Mouse (Mus musculus) myocyte (in vitro differentiated cells): ENCODE measurements around the gene Susd6. TPM values are rescaled to one million over a fixed set of nuclear protein-coding genes. Genes with fewer than 3 reads are reported as not detected.

Experiments used
- H3K27me3 ChIP-seq: one replicate; pipeline ENCODE4 v1.6.1; 2011; ENCODE audit not compliant: control insufficient read depth, insufficient read depth, insufficient read length
- H3K36me3 ChIP-seq: one replicate; pipeline ENCODE4 v1.6.1; 2011; ENCODE audit not compliant: control insufficient read depth, insufficient read depth
- H3K4me2 ChIP-seq: one replicate; pipeline ENCODE4 v1.6.1; 2011; ENCODE audit warnings: low read depth, control low read depth
- H3K4me3 ChIP-seq: one replicate; pipeline ENCODE4 v1.5.1; 2011; ENCODE audit warnings: mild to moderate bottlenecking, control low read depth, moderate library complexity
- H3K79me2 ChIP-seq: one replicate; pipeline ENCODE4 v1.6.1; 2011; ENCODE audit not compliant: control insufficient read depth, insufficient read depth
- H3ac ChIP-seq: one replicate; pipeline ENCODE4 v1.6.1; 2011; ENCODE audit not compliant: control insufficient read depth, insufficient read length
- CEBPB ChIP-seq: IDR thresholded peaks from 2 replicates; pipeline ENCODE4 v1.6.1; 2011; ENCODE audit warnings: mild to moderate bottlenecking, moderate library complexity; ENCODE audit not compliant: poor library complexity, insufficient read depth, severe bottlenecking
- E2F4 ChIP-seq: IDR thresholded peaks from one replicate; pipeline ENCODE4 v1.6.1; 2011; ENCODE audit warnings: mild to moderate bottlenecking, control low read depth, moderate library complexity; ENCODE audit not compliant: insufficient read depth
- MAX ChIP-seq: IDR thresholded peaks from one replicate; pipeline ENCODE4 v1.6.1; 2011; ENCODE audit warnings: low read depth, mild to moderate bottlenecking, control low read depth
- MYOD1 ChIP-seq, 3 experiments: IDR thresholded peaks; one replicate each; pipeline ENCODE4 v1.6.1; 2011; ENCODE audit warnings: control low read depth in 2 of 3, low read depth in 2 of 3, mild to moderate bottlenecking in 2 of 3, moderate library complexity in 1 of 3; ENCODE audit not compliant: insufficient read length in 2 of 3, control insufficient read depth in 1 of 3
- MYOG ChIP-seq, 3 experiments: IDR thresholded peaks; one replicate each; pipeline ENCODE4 v1.6.1; 2011; ENCODE audit warnings: control low read depth in 2 of 3, low read depth in 2 of 3, mild to moderate bottlenecking in 2 of 3; ENCODE audit not compliant: insufficient read length in 2 of 3, control insufficient read depth in 1 of 3, insufficient read depth in 1 of 3
- POLR2A ChIP-seq: IDR thresholded peaks from one replicate; pipeline ENCODE4 v1.6.1; 2011; ENCODE audit warnings: low read depth, mild to moderate bottlenecking, control low read depth, moderate library complexity; ENCODE audit not compliant: insufficient read length
- POLR2AphosphoS2 ChIP-seq: IDR thresholded peaks from one replicate; pipeline ENCODE4 v1.6.1; 2011; ENCODE audit warnings: low read depth, control low read depth; ENCODE audit not compliant: insufficient read length
- REST ChIP-seq: IDR thresholded peaks from one replicate; pipeline ENCODE4 v1.6.1; 2011; ENCODE audit warnings: mild to moderate bottlenecking, control low read depth, moderate library complexity; ENCODE audit not compliant: insufficient read depth, insufficient read length
- SRF ChIP-seq: IDR thresholded peaks from one replicate; pipeline ENCODE4 v1.6.1; 2011; ENCODE audit warnings: low read depth; ENCODE audit not compliant: control insufficient read depth, insufficient read length
- TCF12 ChIP-seq: IDR thresholded peaks from one replicate; pipeline ENCODE4 v1.6.1; 2011; ENCODE audit warnings: mild to moderate bottlenecking, control low read depth; ENCODE audit not compliant: poor library complexity, insufficient read depth, severe bottlenecking
- TCF3 ChIP-seq: IDR thresholded peaks from one replicate; pipeline ENCODE4 v1.6.1; 2011; ENCODE audit warnings: low read depth, control low read depth; ENCODE audit not compliant: insufficient read length
- USF1 ChIP-seq: IDR thresholded peaks from one replicate; pipeline ENCODE4 v1.6.1; 2011; ENCODE audit warnings: low read depth, mild to moderate bottlenecking, control low read depth, moderate library complexity
- polyA plus RNA-seq: library from polyadenylated mRNA; unstranded; fragments of >200 nt; fragmentation: generic; extraction: Trizol; gene quantifications from one replicate; pipeline ENCODE4 v1.2.1, GENCODE M21; 2012; ENCODE audit warnings: missing spikeins

The Susd6 gene
- 64.0 TPM for polyA plus RNA-seq

GRCm38 (mm10) chr12:80789849-80790694 is at the start of gene Susd6:
Susd6 (plus strand) TSS chr12:80790510.
- TF ChIP-seq TCF12 (no peak), POLR2A (peak; percentile 100), CEBPB (no peak), POLR2AphosphoS2 (peak; percentile 99), MYOD1 (IDR thresholded peaks at IDR 0.05; ENCODE audit: control insufficient read depth in 1 of 3, insufficient read length in 2 of 3, low read depth in 2 of 3) (peak in 2 of 3 experiments; percentile 57 to 87), MAX (no peak), USF1 (no peak), MYOG (IDR thresholded peaks at IDR 0.05; ENCODE audit: control insufficient read depth in 1 of 3, insufficient read depth in 1 of 3, insufficient read length in 2 of 3, low read depth in 2 of 3) (peak in 2 of 3 experiments; percentile 85 to 90), SRF (peak; percentile 76), TCF3 (peak; percentile 50), REST (peak; percentile 18), E2F4 (no peak)
- peak within 1 kb of the TSS; percentile 64 for H3ac ChIP-seq

DNA sequence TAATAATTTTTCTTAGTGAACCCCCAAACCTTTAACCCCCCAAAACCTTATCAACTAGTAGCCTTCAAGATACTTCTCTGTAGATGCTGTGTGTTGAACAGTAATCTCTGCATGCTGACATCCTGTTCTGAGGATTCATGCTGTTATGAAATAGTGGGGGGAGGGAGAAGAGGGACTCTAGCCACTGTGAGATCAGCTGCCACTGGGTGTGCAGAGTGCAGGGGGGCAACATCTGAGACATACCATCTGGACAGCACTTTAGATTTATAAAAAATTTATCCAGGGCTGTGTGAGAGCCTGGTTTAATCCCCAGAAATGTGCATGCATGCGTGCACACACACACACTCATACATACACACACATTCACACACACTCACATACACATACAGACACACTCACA is 45.7 kb upstream of the Susd6 start:
- TF ChIP-seq MYOD1 (IDR thresholded peaks at IDR 0.05; ENCODE audit: control insufficient read depth in 1 of 3, insufficient read length in 2 of 3, low read depth in 2 of 3): no peak
- TF ChIP-seq POLR2AphosphoS2: no peak
- no peak for TF ChIP-seq REST
- no peak for TF ChIP-seq TCF12
- Histone ChIP-seq H3ac (no peak overlapping the region), H3K4me3 (no peak overlapping the region), H3K36me3 (no peaks in the 10 kb centered on the region), H3K27me3 (peaks cover 37% of the 10 kb centered on the region), H3K4me2 (no peak overlapping the region), H3K79me2 (no peaks in the 10 kb centered on the region)

More at GRCm38 (mm10) chr12:80789849-80790694, at the start of gene Susd6:
- H3K36me3 ChIP-seq: no peaks in the 10 kb centered on the region
- peak within 1 kb of the TSS; percentile 93 for H3K4me2 ChIP-seq
- H3K4me3 ChIP-seq: peak within 1 kb of the TSS; percentile 89
- H3K79me2 ChIP-seq: peaks cover 43% of the 10 kb centered on the region
- H3K27me3 ChIP-seq: no peaks in the 10 kb centered on the region

DNA sequence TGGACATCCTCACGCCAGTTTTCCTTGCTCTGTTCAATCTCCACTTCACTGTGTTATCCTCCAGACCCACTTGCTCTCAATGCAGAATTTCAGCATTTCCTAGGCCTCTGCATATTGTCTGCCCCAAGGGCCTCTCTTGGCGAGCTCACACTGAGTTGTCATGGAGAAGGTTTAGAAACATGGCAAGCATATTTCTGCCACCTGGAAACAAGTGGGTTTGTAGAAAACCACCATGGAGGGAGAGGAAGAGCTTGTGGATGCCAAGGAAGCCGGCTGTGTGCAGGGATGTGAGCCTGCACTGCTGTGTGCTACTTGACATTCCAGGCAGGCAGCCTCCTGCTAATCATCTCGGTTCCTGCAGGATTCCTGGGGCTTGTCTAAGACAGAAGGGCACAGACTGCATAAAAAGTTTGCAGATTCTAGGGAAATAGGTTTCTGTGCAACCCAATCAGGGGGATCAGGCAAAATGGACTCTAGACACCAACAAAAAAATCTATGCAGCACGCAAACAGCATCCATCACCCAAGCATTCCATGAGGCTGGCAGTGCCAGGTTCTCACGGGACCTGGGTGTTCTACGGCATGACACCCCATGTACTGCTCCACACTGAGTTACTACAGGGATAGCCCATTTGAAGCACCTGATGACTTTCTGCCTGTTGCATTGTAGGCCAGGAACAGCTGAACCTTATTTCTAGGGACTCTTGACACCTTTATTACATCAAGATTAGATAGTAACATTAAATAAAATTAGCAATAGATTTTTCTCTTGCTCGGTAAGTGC is 44.1 kb upstream of the Susd6 start:
- Histone ChIP-seq H3K4me2 (no peak overlapping the region), H3K4me3 (no peak overlapping the region), H3K27me3 (peaks cover 34% of the 10 kb centered on the region), H3K79me2 (no peaks in the 10 kb centered on the region), H3K36me3 (no peaks in the 10 kb centered on the region), H3ac (no peak overlapping the region)
- TF ChIP-seq MAX (no peak), POLR2AphosphoS2 (no peak), MYOG (IDR thresholded peaks at IDR 0.05; ENCODE audit: control insufficient read depth in 1 of 3, insufficient read depth in 1 of 3, insufficient read length in 2 of 3, low read depth in 2 of 3) (no peak), CEBPB (no peak), TCF12 (no peak), SRF (no peak), USF1 (no peak), MYOD1 (IDR thresholded peaks at IDR 0.05; ENCODE audit: control insufficient read depth in 1 of 3, insufficient read length in 2 of 3, low read depth in 2 of 3) (no peak), POLR2A (no peak), E2F4 (no peak), TCF3 (no peak)

- no peak overlapping the region for H3K4me3 ChIP-seq
- no peaks in the 10 kb centered on the region for H3K79me2 ChIP-seq
- H3ac ChIP-seq: no peak overlapping the region
- H3K4me2 ChIP-seq: no peak overlapping the region
- TF ChIP-seq MAX: no peak
- H3K36me3 ChIP-seq: no peaks in the 10 kb centered on the region
- H3K27me3 ChIP-seq: peaks cover 44% of the 10 kb centered on the region
Measured at GRCm38 (mm10) chr12:80751556-80751955, 38.8 kb upstream of the Susd6 start.
